Mouse (Mus musculus) small intestine, adult 2 months (tissue): ENCODE results near the gene Akap2. TPM values are rescaled to one million over a fixed set of nuclear protein-coding genes. Genes with fewer than 3 reads are reported as not detected.
"Not testable (repeated sequence)": the region's sequence is repeated elsewhere in the genome, so short reads cannot be mapped to it uniquely, and the experiment has no call there.

Experiments used
- H3K27ac ChIP-seq: fragments of 200-500 bp; 2 replicates; pipeline ENCODE4 v1.5.1; 2012; ENCODE audit warnings: low read depth, low read length, control low read depth, inconsistent platforms; ENCODE audit not compliant: insufficient read depth
- H3K27me3 ChIP-seq: fragments of 200-500 bp; 2 replicates; pipeline ENCODE4 v1.6.1; 2012; ENCODE audit warnings: mild to moderate bottlenecking, moderate library complexity, low read length, inconsistent platforms; ENCODE audit not compliant: control insufficient read depth, insufficient read depth
- H3K36me3 ChIP-seq: fragments of 200-500 bp; 2 replicates; pipeline ENCODE4 v1.6.1; 2012; ENCODE audit warnings: mild to moderate bottlenecking, low read length, control low read depth, inconsistent platforms; ENCODE audit not compliant: control insufficient read depth, insufficient read depth
- H3K4me1 ChIP-seq: fragments of 200-500 bp; 2 replicates; pipeline ENCODE4 v1.6.1; 2012; ENCODE audit warnings: low read length, inconsistent platforms, mixed read lengths; ENCODE audit not compliant: control insufficient read depth, insufficient read depth, insufficient read length
- H3K4me3 ChIP-seq: fragments of 200-500 bp; 2 replicates; pipeline ENCODE4 v1.5.1; 2012; ENCODE audit warnings: low read depth, mild to moderate bottlenecking, control low read depth, inconsistent platforms, low read length, moderate library complexity
- CTCF ChIP-seq: fragments of 200-500 bp; IDR thresholded peaks from 2 replicates; pipeline ENCODE4 v1.5.1; 2012; ENCODE audit warnings: low read depth, mild to moderate bottlenecking, control low read depth, inconsistent platforms, low read length, moderate library complexity, mixed read lengths; ENCODE audit not compliant: insufficient replicate concordance, insufficient read length; ENCODE audit errors: extremely low read depth
- POLR2A ChIP-seq: fragments of 200-500 bp; IDR thresholded peaks from 2 replicates; pipeline ENCODE4 v1.6.1; 2012; ENCODE audit warnings: low read depth, mild to moderate bottlenecking, control low read depth, inconsistent platforms, low read length, moderate library complexity
- WGBS: fragments of 180-500 bp; shearing (Covaris S2); methylation state at CpG from one replicate; pipeline ENCODE4 v1.1.7; 2018; 5-methylcytosine and 5-hydroxymethylcytosine counted together
- polyA plus RNA-seq: library from polyadenylated mRNA; depleted of rRNA; stranded (reverse); fragments of >200 nt; gene quantifications from 2 replicates; pipeline ENCODE4 v1.2.3, GENCODE M21; 2012

Akap2 gene
- polyA plus RNA-seq, 1 experiment = 7.6 TPM

- TF ChIP-seq POLR2A = no peak
- TF ChIP-seq CTCF = no peak
- no peak overlapping the region for H3K4me3 ChIP-seq
- no peaks in the 10 kb centered on the region for H3K36me3 ChIP-seq
- no peaks in the 10 kb centered on the region for H3K4me1 ChIP-seq
- WGBS = 63% methylated on average over 2 of the region's 2 CpGs
- H3K27me3 ChIP-seq = no peaks in the 10 kb centered on the region
- no peak overlapping the region for H3K27ac ChIP-seq
These were observed 167.7 kb downstream of the Akap2 start for GRCm38 (mm10) chr4:57885186-57885585.

DNA sequence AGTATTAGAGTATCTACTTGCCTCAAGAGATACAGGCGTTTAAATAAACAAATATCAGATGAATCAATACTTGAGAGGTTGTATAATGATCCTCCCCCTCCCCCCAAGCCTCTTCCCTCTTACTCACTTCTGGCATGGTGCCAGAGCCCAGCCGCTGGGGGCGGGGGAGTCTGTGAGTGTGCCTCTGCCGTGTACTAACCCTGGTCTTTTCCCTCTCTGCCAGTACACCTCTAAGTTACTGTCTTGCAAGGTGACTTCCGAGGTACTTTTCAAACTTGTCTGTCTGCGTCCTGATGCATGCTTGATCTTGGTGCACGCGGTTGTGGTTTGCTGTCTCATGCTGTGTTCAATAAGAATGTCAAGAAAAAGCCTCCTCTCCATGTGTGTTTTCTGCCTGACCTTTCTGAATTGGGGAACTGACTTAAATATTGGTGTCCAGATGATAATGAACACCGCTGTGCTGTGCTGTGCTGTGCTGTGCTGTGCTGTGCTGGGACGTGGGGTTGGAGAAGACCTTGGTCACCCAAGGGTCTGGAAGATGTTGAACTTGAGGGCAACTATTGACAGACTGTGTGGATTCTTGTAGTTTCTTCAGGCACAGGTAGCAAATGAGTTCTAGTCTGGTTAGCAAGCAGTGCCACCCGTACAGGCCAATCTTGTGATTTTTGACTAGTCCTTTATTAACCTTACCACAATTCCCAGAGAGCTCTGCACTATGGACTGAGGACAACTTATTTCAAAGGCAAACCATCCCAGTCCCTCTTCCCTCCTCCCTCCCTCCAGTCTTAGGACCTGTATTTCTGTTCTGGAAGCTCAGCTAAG, 168.8 kb downstream of the Akap2 start:
- no peaks in the 10 kb centered on the region for H3K36me3 ChIP-seq
- no peak overlapping the region for H3K4me3 ChIP-seq
- no peaks in the 10 kb centered on the region for H3K27me3 ChIP-seq
- TF ChIP-seq CTCF (no peak), POLR2A (no peak)
- H3K4me1 ChIP-seq = no peaks in the 10 kb centered on the region
- no peak overlapping the region for H3K27ac ChIP-seq
- WGBS = 37% methylated on average over 11 of the region's 11 CpGs

- Histone ChIP-seq H3K4me1 (no peaks in the 10 kb centered on the region), H3K36me3 (no peaks in the 10 kb centered on the region), H3K4me3 (no peak overlapping the region), H3K27me3 (no peaks in the 10 kb centered on the region), H3K27ac (no peak overlapping the region)
- TF ChIP-seq CTCF (no peak), POLR2A (no peak)
- 90% methylated on average over 3 of the region's 3 CpGs for whole genome bisulfite sequencing
These were observed 169.4 kb downstream of the Akap2 start for GRCm38 (mm10) chr4:57886888-57887230.

GRCm38 (mm10) chr4:57888246-57888645, 170.8 kb downstream of the Akap2 start:
- TF ChIP-seq CTCF (no peak), POLR2A (no peak)
- 89% methylated on average over 2 of the region's 2 CpGs for WGBS

DNA sequence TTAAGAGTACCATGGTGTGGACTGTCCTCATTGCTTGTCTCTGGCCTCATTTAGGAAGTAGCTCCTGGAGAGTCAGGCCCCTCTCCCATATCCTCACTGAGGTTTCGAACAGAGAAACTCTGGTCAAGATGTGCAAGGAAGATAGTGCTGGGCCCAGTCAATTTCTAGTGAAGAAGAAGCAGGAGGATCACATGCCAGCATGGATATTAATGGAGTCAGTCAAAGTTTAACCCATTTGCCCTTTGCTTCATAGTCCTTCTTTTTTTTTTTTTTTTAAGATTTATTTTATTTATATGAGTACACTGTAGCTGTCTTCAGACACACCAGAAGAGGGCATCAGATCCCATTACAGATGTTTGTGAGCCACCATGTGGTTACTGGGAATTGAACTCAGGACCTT, 171.5 kb downstream of the Akap2 start:
- not testable (repeated sequence) for H3K27ac ChIP-seq, H3K4me3 ChIP-seq, H3K27me3 ChIP-seq, H3K36me3 ChIP-seq, H3K4me1 ChIP-seq
- WGBS = 91% methylated on average over 1 of the region's 1 CpGs

More at GRCm38 (mm10) chr4:57888246-57888645, 170.8 kb downstream of the Akap2 start:
- Histone ChIP-seq H3K36me3 (no peaks in the 10 kb centered on the region), H3K4me3 (no peak overlapping the region), H3K4me1 (no peaks in the 10 kb centered on the region), H3K27me3 (no peaks in the 10 kb centered on the region), H3K27ac (no peak overlapping the region)

DNA sequence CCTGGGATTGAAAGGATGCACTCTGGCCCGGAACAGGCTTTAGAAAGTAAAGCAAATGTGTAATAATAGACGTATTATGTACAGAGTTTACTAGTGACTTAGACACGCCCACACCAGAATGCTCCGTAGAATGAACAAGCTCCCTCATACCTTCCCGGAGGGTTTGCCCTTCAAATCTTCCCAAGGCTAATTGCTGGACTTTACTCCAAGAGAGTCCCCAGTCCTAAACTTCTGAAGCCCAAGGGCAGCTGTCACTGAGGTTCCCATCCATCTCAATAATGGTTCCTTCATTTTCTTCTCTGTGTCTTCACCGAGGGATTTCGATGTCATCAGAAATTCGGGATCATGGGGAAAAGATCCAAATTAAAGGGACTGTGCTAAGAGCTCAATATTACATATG, 172.3 kb downstream of the Akap2 start:
- Histone ChIP-seq H3K36me3 (no peaks in the 10 kb centered on the region), H3K4me1 (no peaks in the 10 kb centered on the region), H3K27ac (no peak overlapping the region), H3K4me3 (no peak overlapping the region), H3K27me3 (no peaks in the 10 kb centered on the region)
- 56% methylated on average over 8 of the region's 8 CpGs for WGBS
- TF ChIP-seq POLR2A (no peak), CTCF (no peak)

DNA sequence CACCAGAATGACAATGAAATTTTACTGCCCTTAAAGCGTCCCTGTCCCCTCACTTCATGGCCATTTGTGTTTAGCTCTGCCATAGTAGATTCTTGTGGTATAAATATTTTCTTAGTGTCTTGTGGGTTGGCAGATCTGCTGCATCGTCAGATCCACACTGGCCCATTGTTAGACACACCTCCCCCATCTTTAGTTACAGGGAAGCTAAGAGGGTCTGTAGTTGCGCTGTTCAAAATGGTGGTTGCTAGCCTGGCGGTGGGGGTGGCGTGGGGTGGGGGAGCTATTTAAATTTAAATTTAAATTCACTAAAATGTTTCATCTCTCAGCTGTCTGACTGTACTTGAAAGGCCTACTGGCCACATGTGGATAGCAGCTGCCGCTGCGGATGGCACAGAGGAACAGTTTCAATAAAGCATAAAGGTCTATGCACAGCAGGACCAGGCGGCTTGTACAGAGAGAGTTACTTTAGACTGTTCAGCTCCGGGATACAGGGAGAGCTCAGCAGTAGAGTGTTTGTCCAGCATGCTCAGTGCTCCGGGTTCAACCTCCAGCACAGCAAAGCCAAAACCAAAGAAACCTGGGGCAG, 174.6 kb downstream of the Akap2 start:
- Histone ChIP-seq H3K27me3 (no peaks in the 10 kb centered on the region), H3K36me3 (no peaks in the 10 kb centered on the region), H3K27ac (no peak overlapping the region), H3K4me3 (no peak overlapping the region), H3K4me1 (peaks cover 3% of the 10 kb centered on the region; the same call in 1 of the 2 replicates)
- TF ChIP-seq POLR2A (no peak), CTCF (no peak)
- 89% methylated on average over 10 of the region's 10 CpGs for WGBS
